Mouse (Mus musculus): ENCODE results near the gene Fbxl17. TPM values are rescaled to one million over a fixed set of nuclear protein-coding genes. Genes with fewer than 3 reads are reported as not detected.

The Fbxl17 gene
- total RNA-seq (2021), result 10 to 100 TPM; 72.5 to 75.7 TPM

GRCm38 (mm10) chr17:63499636-63500155 is at the start of gene Fbxl17:
TSS of gene Fbxl17 (minus strand) at chr17:63500017.
- intact Hi-C loops (cut with DNase I), result no loop called here
- DNase-seq (ENCODE audit: extremely low spot score in 1 of 2, low spot score in 2 of 2), result peak; percentile 21 to 81

DNA sequence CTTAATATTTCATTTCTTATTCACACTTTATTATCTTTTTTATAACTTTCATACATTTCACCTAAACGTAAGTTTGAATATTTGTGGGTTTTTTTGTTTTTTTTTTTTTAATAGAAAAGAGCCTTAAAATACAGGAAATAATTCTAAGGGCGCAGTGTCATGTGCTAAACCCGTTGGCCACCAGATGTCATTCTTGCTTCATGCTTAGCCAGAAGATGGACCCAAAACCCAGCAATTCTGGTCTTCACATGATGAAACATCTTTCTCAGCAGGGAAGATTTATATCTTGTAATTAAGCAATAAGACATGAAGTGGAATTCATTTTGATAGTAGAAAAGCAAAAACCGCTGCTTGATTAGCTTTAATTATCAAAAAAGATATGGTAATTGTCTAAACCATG is 47.6 kb upstream of the Fbxl17 start:
- peak in 1 of 2 experiments; percentile 8 for DNase-seq (ENCODE audit: extremely low spot score in 1 of 2, low spot score in 2 of 2)
- intact Hi-C loops (cut with DNase I), result no loop called here

GRCm38 (mm10) chr17:63534576-63535265 is 34.9 kb upstream of the Fbxl17 start:
- DNase-seq (ENCODE audit: extremely low spot score in 1 of 2, low spot score in 2 of 2), result no peak
- intact Hi-C loops (cut with DNase I), result no loop called here

DNA sequence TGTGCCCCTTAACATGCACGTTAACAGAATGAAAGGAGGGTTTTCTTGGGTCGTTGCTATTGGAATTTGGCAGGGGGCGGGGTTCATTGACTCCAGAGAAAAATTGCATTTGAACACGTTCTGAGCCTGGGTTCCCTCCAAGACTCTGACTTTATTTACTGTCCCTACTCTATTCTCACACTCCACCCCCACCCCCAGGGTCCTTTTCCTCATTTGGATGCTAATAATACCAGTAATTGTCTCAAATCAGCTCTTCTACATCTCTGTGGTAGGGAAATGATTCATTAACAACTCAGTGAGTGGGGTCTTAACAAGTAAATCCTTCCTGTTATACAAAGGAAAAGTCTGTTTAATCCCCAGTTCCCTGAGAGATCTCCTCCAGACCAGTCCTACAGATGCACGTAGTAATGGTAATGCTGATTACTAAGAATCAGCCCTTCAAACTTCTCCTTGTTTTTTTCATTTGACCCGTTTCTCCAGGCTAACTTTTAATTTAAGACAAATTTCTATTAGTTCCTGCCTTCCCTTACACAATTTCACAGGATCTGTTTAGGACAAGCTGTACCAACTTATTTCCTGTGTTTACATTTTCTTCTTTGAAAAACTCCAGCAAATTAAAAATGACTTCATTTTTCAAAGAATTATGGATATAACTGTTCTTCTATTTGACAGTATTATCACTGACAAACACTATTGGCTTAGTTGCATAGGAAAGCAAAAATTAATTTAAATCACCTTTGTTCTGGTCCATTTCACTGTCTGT is 33.4 kb upstream of the Fbxl17 start:
- intact Hi-C loops (cut with DNase I), result no loop called here
- DNase-seq (ENCODE audit: extremely low spot score in 1 of 2, low spot score in 2 of 2), result no peak

- intact Hi-C loops (cut with DNase I), result no loop called here
- DNase-seq (ENCODE audit: extremely low spot score in 1 of 2, low spot score in 2 of 2), result no peak
Measured at GRCm38 (mm10) chr17:63529476-63529875, 29.7 kb upstream of the Fbxl17 start.

DNA sequence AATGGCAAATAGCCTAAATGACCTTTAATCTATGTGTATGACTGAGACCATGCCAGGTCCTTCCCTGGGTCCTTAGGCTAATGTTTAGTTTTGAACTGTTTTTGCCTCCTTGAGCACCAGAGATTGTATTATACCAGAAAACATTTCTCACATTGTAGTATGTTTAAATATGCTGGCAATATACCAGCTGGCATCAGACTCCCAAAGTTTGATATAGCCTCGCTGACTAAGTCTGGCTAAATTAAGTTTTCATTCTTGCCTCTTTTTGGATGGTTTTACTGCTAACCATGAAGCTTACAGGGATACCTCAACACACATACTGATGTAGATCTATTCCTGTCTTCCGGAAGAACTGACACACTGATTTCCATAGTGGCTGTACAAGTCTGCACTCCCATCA is 20.9 kb upstream of the Fbxl17 start:
- intact Hi-C loops (cut with DNase I), result no loop called here
- peak in 1 of 2 experiments; percentile 52 for DNase-seq (ENCODE audit: extremely low spot score in 1 of 2, low spot score in 2 of 2)

GRCm38 (mm10) chr17:63510451-63510850 is 10.6 kb upstream of the Fbxl17 start:
- intact Hi-C loops (cut with DNase I), result no loop called here
- DNase-seq (ENCODE audit: extremely low spot score in 1 of 2, low spot score in 2 of 2), result no peak

DNA sequence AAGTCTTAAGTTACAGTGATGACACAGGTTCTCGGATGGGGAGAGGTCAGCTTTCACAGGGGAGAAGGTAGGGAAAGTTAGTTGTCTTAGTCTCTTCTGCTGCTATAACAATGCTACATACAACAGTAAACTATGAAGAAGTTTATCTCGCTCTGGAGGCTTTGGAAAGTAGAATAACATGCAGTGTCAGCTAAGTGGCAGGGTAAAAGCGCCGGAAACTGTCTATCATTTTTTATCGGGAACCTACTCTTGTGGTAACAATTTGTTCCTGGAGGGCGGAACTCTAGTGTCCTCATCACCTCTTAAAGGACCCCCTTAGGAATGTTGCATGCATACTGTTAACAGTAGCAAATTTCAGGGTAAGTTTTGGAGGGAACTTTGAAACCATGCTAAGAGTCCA is 1.3 kb upstream of the Fbxl17 start:
- intact Hi-C loops (cut with DNase I), result no loop called here
- no peak for DNase-seq (ENCODE audit: extremely low spot score in 1 of 2, low spot score in 2 of 2)

GRCm38 (mm10) chr17:63500156-63500834 is 478 bp upstream of the Fbxl17 start:
- peak; percentile 80 to 93 for DNase-seq (ENCODE audit: extremely low spot score in 1 of 2, low spot score in 2 of 2)
- intact Hi-C loops (cut with DNase I), result no loop called here

GRCm38 (mm10) chr17:63498717-63499635 is 841 bp downstream of the Fbxl17 start:
- intact Hi-C loops (cut with DNase I), result no loop called here
- peak; percentile 19 to 79 for DNase-seq (ENCODE audit: extremely low spot score in 1 of 2, low spot score in 2 of 2)

DNA sequence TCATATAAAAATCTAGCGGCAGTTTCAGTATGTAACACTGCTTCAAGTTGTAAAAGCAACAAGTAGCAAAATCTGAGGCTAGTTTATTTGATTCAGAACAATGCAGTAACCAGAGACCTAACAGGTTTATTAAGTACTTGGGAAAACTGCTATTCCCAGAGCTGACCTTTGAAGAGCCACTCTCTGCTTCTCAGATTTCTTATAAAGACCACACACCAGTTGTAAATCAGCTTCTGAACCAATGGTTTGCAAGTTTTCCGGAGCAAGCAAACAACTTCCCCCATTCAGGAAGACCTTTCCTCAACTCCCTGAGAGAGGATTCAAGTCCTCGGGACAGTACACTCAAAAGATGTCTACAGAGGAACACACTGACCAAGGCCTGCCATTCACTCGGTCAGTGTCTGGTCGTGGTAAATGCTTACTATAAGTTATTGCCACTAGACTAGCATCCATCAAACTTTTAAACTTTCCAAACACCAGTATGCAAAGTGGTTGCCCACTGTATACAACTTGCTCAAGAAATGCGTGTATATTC is 1.6 kb downstream of the Fbxl17 start:
- intact Hi-C loops (cut with DNase I), result no loop called here
- no peak for DNase-seq (ENCODE audit: extremely low spot score in 1 of 2, low spot score in 2 of 2)

DNA sequence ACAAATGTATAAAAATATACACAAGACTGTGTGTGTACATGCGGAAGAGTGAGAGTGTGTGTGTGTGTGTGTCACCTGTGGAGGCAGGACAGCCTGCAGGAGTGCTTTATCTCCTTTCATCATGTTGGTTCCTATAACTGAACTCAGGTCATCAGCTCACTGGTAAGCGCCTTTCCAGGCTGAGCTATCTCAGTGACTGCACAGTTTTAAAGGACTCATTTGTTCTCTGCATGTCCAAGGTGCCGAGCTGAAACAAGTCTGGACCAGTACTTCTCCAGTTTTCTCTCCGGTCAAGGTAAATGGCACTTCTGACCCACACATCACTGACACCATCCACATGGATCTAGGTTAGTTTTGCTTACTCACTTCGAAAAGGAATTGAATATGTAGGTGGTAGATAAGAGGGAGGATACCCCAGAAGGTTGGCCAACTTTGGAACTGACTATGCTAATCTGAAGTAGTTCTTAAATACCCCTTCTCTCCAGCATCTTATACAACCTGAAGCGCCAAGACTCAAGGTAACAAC is 2.5 kb downstream of the Fbxl17 start:
- intact Hi-C loops (cut with DNase I), result no loop called here
- no peak for DNase-seq (ENCODE audit: extremely low spot score in 1 of 2, low spot score in 2 of 2)

GRCm38 (mm10) chr17:63496153-63496552 is 3.7 kb downstream of the Fbxl17 start:
- intact Hi-C loops (cut with DNase I), result no loop called here
- DNase-seq (ENCODE audit: extremely low spot score in 1 of 2, low spot score in 2 of 2), result no peak

DNA sequence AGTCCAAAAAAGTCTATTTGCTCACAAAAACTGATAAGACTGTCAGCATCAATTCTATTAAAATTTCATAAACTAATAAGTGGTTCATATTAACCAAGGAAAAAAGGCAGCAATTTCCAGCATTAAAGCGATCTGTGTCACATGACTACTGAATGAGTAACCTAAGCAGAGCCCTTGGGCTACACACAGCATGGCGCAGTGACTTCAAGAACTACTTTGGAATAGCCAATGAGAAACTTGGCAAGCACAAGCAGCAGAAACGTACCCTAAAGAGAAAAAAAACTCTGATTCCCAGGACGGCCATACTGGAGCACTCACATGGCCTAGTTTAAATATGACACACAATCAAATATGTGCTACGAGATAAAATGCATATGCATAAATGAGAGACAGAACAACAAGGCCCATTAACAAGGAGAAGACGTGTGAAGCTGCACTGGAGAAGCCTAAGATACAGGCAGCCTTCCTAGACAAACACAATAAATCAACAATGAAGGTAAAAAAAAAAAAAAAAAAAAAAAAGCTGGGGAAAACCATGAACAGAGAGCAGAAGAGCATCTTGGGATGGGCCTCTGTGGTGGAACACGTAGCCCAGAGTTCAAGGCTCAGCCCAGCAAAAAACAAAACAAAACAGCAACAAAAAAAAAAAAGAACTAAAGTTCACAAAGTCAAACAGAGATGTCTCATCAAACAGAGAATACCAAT is 5.8 kb downstream of the Fbxl17 start:
- intact Hi-C loops (cut with DNase I), result no loop called here

GRCm38 (mm10) chr17:63493274-63493673 is 6.5 kb downstream of the Fbxl17 start:
- DNase-seq (ENCODE audit: extremely low spot score in 1 of 2, low spot score in 2 of 2), result peak in 1 of 2 experiments; percentile 55
- intact Hi-C loops (cut with DNase I), result no loop called here

More for the DNA sequence above, 5.8 kb downstream of the Fbxl17 start:
- no peak for DNase-seq (ENCODE audit: extremely low spot score in 1 of 2, low spot score in 2 of 2)

- no peak for DNase-seq (ENCODE audit: extremely low spot score in 1 of 2, low spot score in 2 of 2)
Measured at GRCm38 (mm10) chr17:63492665-63493273, 7.0 kb downstream of the Fbxl17 start.

GRCm38 (mm10) chr17:63489525-63489924 is 10.3 kb downstream of the Fbxl17 start:
- no peak for DNase-seq (ENCODE audit: extremely low spot score in 1 of 2, low spot score in 2 of 2)
- intact Hi-C loops (cut with DNase I), result no loop called here

More at GRCm38 (mm10) chr17:63492665-63493273, 7.0 kb downstream of the Fbxl17 start:
- intact Hi-C loops (cut with DNase I), result no loop called here
